Mouse (Mus musculus): ENCODE data around the gene Zfp978. TPM values are rescaled to one million over a fixed set of nuclear protein-coding genes. Genes with fewer than 3 reads are reported as not detected.
"Not testable (repeated sequence)": the region's sequence is repeated elsewhere in the genome, so short reads cannot be mapped to it uniquely, and the experiment has no call there.

Gene Zfp978
- polyA plus RNA-seq, 1 experiment from 2014 or later: not detected

GRCm38 (mm10) chr4:147340236-147340635 lies 20.9 kb upstream of the Zfp978 start:
- H3K36me3 ChIP-seq (ENCODE audit: control insufficient read depth, insufficient read depth, low read length); H3K27me3 ChIP-seq (ENCODE audit: control insufficient read depth, insufficient read depth, low read length); ATAC-seq (ENCODE audit: insufficient read depth, low FRiP score); H3K27ac ChIP-seq (ENCODE audit: low read length); H3K4me3 ChIP-seq (replicated peaks; ENCODE audit: low read length); H3K4me2 ChIP-seq (ENCODE audit: low read depth, low read length); H3K9ac ChIP-seq (ENCODE audit: low read length); H3K4me1 ChIP-seq (ENCODE audit: control insufficient read depth, insufficient read depth, low read length): not testable (repeated sequence)
- H3K9me3 ChIP-seq (replicated peaks; ENCODE audit: control insufficient read depth, low read length): peaks cover 49% of the 10 kb centered on the region
- WGBS: 66% methylated on average over 3 of the region's 3 CpGs

DNA sequence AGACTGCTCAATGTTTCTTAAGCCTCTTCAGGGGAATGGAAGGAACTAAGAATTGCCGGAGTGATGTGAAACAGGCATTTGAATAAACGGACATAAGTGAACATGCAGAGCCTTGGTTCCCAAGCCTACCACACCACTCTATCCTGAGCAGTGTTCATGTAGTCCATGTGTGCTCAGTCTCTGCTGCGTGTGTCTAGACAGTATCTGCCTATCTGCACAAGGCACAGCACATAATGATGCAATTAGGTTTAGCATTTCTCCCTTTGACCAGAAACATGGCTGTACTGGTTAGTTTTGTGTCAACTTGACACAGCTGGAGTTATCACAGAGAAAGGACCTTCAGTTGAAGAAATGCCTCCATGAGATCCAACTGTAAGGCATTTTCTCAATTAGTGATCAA lies 20.2 kb upstream of the Zfp978 start:
- peaks cover 43% of the 10 kb centered on the region for H3K9me3 ChIP-seq (replicated peaks; ENCODE audit: control insufficient read depth, low read length)
- not testable (repeated sequence) for H3K36me3 ChIP-seq (ENCODE audit: control insufficient read depth, insufficient read depth, low read length); H3K9ac ChIP-seq (ENCODE audit: low read length); H3K27me3 ChIP-seq (ENCODE audit: control insufficient read depth, insufficient read depth, low read length); ATAC-seq (ENCODE audit: insufficient read depth, low FRiP score); H3K27ac ChIP-seq (ENCODE audit: low read length); H3K4me3 ChIP-seq (replicated peaks; ENCODE audit: low read length); H3K4me1 ChIP-seq (ENCODE audit: control insufficient read depth, insufficient read depth, low read length); H3K4me2 ChIP-seq (ENCODE audit: low read depth, low read length)
- 81% methylated on average over 3 of the region's 3 CpGs for WGBS

GRCm38 (mm10) chr4:147343042-147343908 lies 17.8 kb upstream of the Zfp978 start:
- not testable (repeated sequence) for H3K4me1 ChIP-seq (ENCODE audit: control insufficient read depth, insufficient read depth, low read length)
- WGBS: 76% methylated on average over 6 of the region's 6 CpGs

DNA sequence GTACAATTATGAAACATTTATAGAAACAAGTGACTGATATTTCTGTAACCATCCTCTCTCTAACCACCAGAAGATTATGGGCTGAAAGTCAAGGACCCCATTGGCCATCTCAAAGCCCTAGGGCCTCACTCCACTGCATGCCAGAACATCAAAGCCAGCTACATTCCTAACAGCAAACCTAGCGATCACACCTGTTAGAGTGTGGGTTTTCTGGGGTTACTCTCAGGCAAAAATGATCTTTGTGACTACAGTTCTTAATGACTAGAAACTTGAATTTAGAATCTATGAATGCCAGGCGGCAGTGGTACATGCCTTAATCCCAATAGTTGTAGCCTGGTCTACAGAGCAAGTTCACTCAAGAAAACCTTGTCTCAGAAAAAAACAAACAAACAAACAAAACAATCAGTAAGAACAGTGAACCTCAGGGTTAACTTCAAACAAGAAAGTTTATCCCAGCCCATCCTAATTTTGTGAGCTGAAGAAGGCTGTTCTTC lies 16.0 kb upstream of the Zfp978 start:
- H3K27me3 ChIP-seq (ENCODE audit: control insufficient read depth, insufficient read depth, low read length); H3K36me3 ChIP-seq (ENCODE audit: control insufficient read depth, insufficient read depth, low read length); H3K4me1 ChIP-seq (ENCODE audit: control insufficient read depth, insufficient read depth, low read length); H3K9ac ChIP-seq (ENCODE audit: low read length); H3K27ac ChIP-seq (ENCODE audit: low read length); H3K4me3 ChIP-seq (replicated peaks; ENCODE audit: low read length); H3K4me2 ChIP-seq (ENCODE audit: low read depth, low read length): not testable (repeated sequence)
- H3K9me3 ChIP-seq (replicated peaks; ENCODE audit: control insufficient read depth, low read length): peaks cover 31% of the 10 kb centered on the region
- 0 out of 2 replicates have a peak, but pooled peaks have one; percentile 10 for ATAC-seq (ENCODE audit: insufficient read depth, low FRiP score)
- 82% methylated on average over 2 of the region's 2 CpGs for WGBS

More at GRCm38 (mm10) chr4:147343042-147343908, 17.8 kb upstream of the Zfp978 start:
- not testable (repeated sequence) for H3K27ac ChIP-seq (ENCODE audit: low read length); H3K27me3 ChIP-seq (ENCODE audit: control insufficient read depth, insufficient read depth, low read length); H3K9ac ChIP-seq (ENCODE audit: low read length); H3K36me3 ChIP-seq (ENCODE audit: control insufficient read depth, insufficient read depth, low read length); H3K4me3 ChIP-seq (replicated peaks; ENCODE audit: low read length); H3K4me2 ChIP-seq (ENCODE audit: low read depth, low read length)
- peaks cover 30% of the 10 kb centered on the region for H3K9me3 ChIP-seq (replicated peaks; ENCODE audit: control insufficient read depth, low read length)
- peak; percentile 90 for ATAC-seq (ENCODE audit: insufficient read depth, low FRiP score)

- H3K27me3 ChIP-seq (ENCODE audit: control insufficient read depth, insufficient read depth, low read length); H3K4me1 ChIP-seq (ENCODE audit: control insufficient read depth, insufficient read depth, low read length): not testable (repeated sequence)
- peaks cover 35% of the 10 kb centered on the region for H3K9me3 ChIP-seq (replicated peaks; ENCODE audit: control insufficient read depth, low read length)
Measured at GRCm38 (mm10) chr4:147346361-147347035, 14.6 kb upstream of the Zfp978 start.

DNA sequence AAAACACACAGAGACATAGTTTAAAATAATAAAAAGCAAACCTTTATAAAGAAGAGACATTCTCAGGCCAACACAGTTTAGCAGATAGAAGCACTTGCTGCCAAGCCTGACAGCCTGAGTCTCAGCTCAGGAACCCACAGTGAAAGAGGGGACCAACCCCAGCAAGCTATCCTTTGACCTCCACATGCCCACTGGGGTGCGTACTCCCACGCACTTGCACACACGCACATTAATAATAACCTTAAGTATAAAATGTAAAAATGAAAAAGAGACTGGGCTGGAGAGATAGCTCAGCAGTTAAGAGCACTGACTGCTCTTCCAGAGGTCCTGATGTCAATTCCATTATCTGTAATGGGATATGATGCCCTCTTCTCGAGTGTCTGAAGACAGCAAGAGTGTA lies 13.8 kb upstream of the Zfp978 start:
- H3K36me3 ChIP-seq (ENCODE audit: control insufficient read depth, insufficient read depth, low read length); H3K4me3 ChIP-seq (replicated peaks; ENCODE audit: low read length); H3K4me2 ChIP-seq (ENCODE audit: low read depth, low read length); H3K4me1 ChIP-seq (ENCODE audit: control insufficient read depth, insufficient read depth, low read length); H3K27me3 ChIP-seq (ENCODE audit: control insufficient read depth, insufficient read depth, low read length); H3K27ac ChIP-seq (ENCODE audit: low read length); ATAC-seq (ENCODE audit: insufficient read depth, low FRiP score); H3K9ac ChIP-seq (ENCODE audit: low read length): not testable (repeated sequence)
- 58% methylated on average over 4 of the region's 4 CpGs for WGBS
- H3K9me3 ChIP-seq (replicated peaks; ENCODE audit: control insufficient read depth, low read length): peaks cover 35% of the 10 kb centered on the region

More at GRCm38 (mm10) chr4:147346361-147347035, 14.6 kb upstream of the Zfp978 start:
- 62% methylated on average over 4 of the region's 4 CpGs for WGBS
- ATAC-seq (ENCODE audit: insufficient read depth, low FRiP score); H3K27ac ChIP-seq (ENCODE audit: low read length); H3K4me3 ChIP-seq (replicated peaks; ENCODE audit: low read length); H3K9ac ChIP-seq (ENCODE audit: low read length); H3K36me3 ChIP-seq (ENCODE audit: control insufficient read depth, insufficient read depth, low read length); H3K4me2 ChIP-seq (ENCODE audit: low read depth, low read length): not testable (repeated sequence)

GRCm38 (mm10) chr4:147347880-147348279 lies 13.2 kb upstream of the Zfp978 start:
- not testable (repeated sequence) for H3K27me3 ChIP-seq (ENCODE audit: control insufficient read depth, insufficient read depth, low read length); H3K4me1 ChIP-seq (ENCODE audit: control insufficient read depth, insufficient read depth, low read length); H3K36me3 ChIP-seq (ENCODE audit: control insufficient read depth, insufficient read depth, low read length); H3K27ac ChIP-seq (ENCODE audit: low read length); H3K9ac ChIP-seq (ENCODE audit: low read length); H3K4me2 ChIP-seq (ENCODE audit: low read depth, low read length); ATAC-seq (ENCODE audit: insufficient read depth, low FRiP score); H3K4me3 ChIP-seq (replicated peaks; ENCODE audit: low read length)
- WGBS: 63% methylated on average over 1 of the region's 3 CpGs
- peaks cover 35% of the 10 kb centered on the region for H3K9me3 ChIP-seq (replicated peaks; ENCODE audit: control insufficient read depth, low read length)

DNA sequence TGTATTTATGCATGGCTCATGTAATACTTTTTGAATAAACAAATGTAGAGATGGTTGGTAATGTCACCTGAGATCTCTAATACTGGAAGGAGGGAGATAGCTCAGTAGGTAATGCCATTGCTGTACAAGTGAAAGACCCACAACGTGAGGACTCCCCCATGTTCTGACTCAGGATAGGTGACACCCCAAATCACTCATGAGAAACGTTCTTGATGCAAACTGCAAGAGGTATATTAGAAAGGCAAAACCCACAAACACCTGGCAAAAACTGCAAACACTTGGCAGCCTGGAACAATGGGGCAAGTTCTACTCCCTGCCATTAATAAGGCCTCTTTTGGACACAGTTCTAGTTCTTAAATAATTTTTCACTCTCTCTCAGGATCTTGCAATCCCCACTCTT lies 12.7 kb upstream of the Zfp978 start:
- not testable (repeated sequence) for H3K4me2 ChIP-seq (ENCODE audit: low read depth, low read length); H3K36me3 ChIP-seq (ENCODE audit: control insufficient read depth, insufficient read depth, low read length); H3K27ac ChIP-seq (ENCODE audit: low read length); H3K27me3 ChIP-seq (ENCODE audit: control insufficient read depth, insufficient read depth, low read length); H3K9ac ChIP-seq (ENCODE audit: low read length); ATAC-seq (ENCODE audit: insufficient read depth, low FRiP score); H3K4me3 ChIP-seq (replicated peaks; ENCODE audit: low read length); H3K4me1 ChIP-seq (ENCODE audit: control insufficient read depth, insufficient read depth, low read length)
- WGBS: 73% methylated on average over 2 of the region's 2 CpGs
- H3K9me3 ChIP-seq (replicated peaks; ENCODE audit: control insufficient read depth, low read length): peaks cover 31% of the 10 kb centered on the region
